Mouse (Mus musculus) brain, embryonic 14.5 days (tissue): ENCODE data around the gene Spaar.

Source experiments
- CTCF ChIP-seq: fragments of 200-500 bp; IDR thresholded peaks from 2 replicates; pipeline ENCODE4 v1.5.1; 2012; ENCODE audit warnings: inconsistent platforms, mild to moderate bottlenecking, moderate library complexity, borderline replicate concordance; ENCODE audit not compliant: insufficient read depth, insufficient read length; ENCODE audit errors: extremely low read depth
- POLR2A ChIP-seq: fragments of 200-500 bp; IDR thresholded peaks from 2 replicates; pipeline ENCODE4 v1.6.1; 2012; ENCODE audit warnings: mild to moderate bottlenecking, inconsistent platforms, borderline replicate concordance; ENCODE audit not compliant: poor library complexity, insufficient read depth, insufficient read length, severe bottlenecking; ENCODE audit errors: extremely low read depth

GRCm38 (mm10) chr4:43711821-43712220 lies 18.0 kb upstream of the Spaar start:
- peak; percentile 88 for TF ChIP-seq CTCF
- TF ChIP-seq POLR2A: no peak
